Mouse (Mus musculus) forebrain, embryonic 11.5 days (tissue): ENCODE data around the gene Cmpk2. TPM values are rescaled to one million over a fixed set of nuclear protein-coding genes. Genes with fewer than 3 reads are reported as not detected.
A peak's percentile ranks its signal among the peaks of the same experiment; 100 is the strongest.
"Not testable (repeated sequence)": the region's sequence is repeated elsewhere in the genome, so short reads cannot be mapped to it uniquely, and the experiment has no call there.

Source experiments
- ATAC-seq: fragments of 200-750 bp; cut with Nextera tagmentation; replicated peaks from 2 replicates; pipeline ENCODE4 v1.8.0; 2017; ENCODE audit warnings: moderate TSS enrichment; ENCODE audit not compliant: low FRiP score
- DNase-seq: peaks from one replicate; pipeline ENCODE4 v3.0.0-alpha.2; 2017; ENCODE audit warnings: low spot score
- H3K27ac ChIP-seq: fragments of 300-500 bp; sonication (generic); 2 replicates; pipeline ENCODE4 v1.5.1; 2014; ENCODE audit warnings: low read depth, low read length
- H3K27me3 ChIP-seq: fragments of 300-500 bp; sonication (generic); 2 replicates; pipeline ENCODE4 v1.6.1; 2014; ENCODE audit warnings: mild to moderate bottlenecking, low read length, mixed read lengths; ENCODE audit not compliant: control insufficient read depth, insufficient read depth
- H3K36me3 ChIP-seq: fragments of 300-500 bp; sonication (generic); 2 replicates; pipeline ENCODE4 v1.6.1; 2014; ENCODE audit warnings: mild to moderate bottlenecking, low read length, moderate library complexity, mixed read lengths; ENCODE audit not compliant: control insufficient read depth, insufficient read depth
- H3K4me1 ChIP-seq: fragments of 300-500 bp; sonication (generic); replicated peaks from 2 replicates; pipeline ENCODE4 v1.6.1; 2014; ENCODE audit warnings: low read length, mixed read lengths; ENCODE audit not compliant: control insufficient read depth, insufficient read depth
- H3K4me2 ChIP-seq: fragments of 300-500 bp; sonication (generic); 2 replicates; pipeline ENCODE4 v1.6.1; 2014; ENCODE audit warnings: low read depth, mild to moderate bottlenecking, low read length, moderate library complexity, mixed read lengths; ENCODE audit not compliant: severe bottlenecking
- H3K4me3 ChIP-seq: fragments of 300-500 bp; sonication (generic); 2 replicates; pipeline ENCODE4 v1.5.1; 2014; ENCODE audit warnings: low read depth, low read length
- H3K9ac ChIP-seq: fragments of 300-500 bp; sonication (generic); 2 replicates; pipeline ENCODE4 v1.6.1; 2014; ENCODE audit warnings: low read length
- H3K9me3 ChIP-seq: fragments of 300-500 bp; sonication (generic); 2 replicates; pipeline ENCODE4 v1.6.1; 2016; ENCODE audit warnings: low read length, mixed read lengths; ENCODE audit not compliant: control insufficient read depth
- WGBS: fragments of 180-500 bp; shearing (Covaris S2); extraction: QIAGEN DNeasy Blood & Tissue Kit; methylation state at CpG from one replicate; pipeline ENCODE4 v1.1.7; 2014; 5-methylcytosine and 5-hydroxymethylcytosine counted together
- polyA plus RNA-seq: library from polyadenylated mRNA; unstranded; fragments of >200 nt; fragmentation: Nextera tagmentation; extraction: Ambion mirVana; gene quantifications from 2 replicates; pipeline ENCODE4 v1.2.1, GENCODE M21; 2014

The Cmpk2 gene
- 7.4 TPM in 2 replicates for polyA plus RNA-seq

- WGBS: under 1% methylated on average over 69 of the region's 69 CpGs
- no peaks in the 10 kb centered on the region; the same call in 1 of the 2 replicates for H3K4me1 ChIP-seq
- DNase-seq: peak; percentile 88
Measured at GRCm38 (mm10) chr12:26469098-26470041, at the start of gene Cmpk2. TSS of gene Cmpk2 (plus strand) at chr12:26469204.

DNA sequence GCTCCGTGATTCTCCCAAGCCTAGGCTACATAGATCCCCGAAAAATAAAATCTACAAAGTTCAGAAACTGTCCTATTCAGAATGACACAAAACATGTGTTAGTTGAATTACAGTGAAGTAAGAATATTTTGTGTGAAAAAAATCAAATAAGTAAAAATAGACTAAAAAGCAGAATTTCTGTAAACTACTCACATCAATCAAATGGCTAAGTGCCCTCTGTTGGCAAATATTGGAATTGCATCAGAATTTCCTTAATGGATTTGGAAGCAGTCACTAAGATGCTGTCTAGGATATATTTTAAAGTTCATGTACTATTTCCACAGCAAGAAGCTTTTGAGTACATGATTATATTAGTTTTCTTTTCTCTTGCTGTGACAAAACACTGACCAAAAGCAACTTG lies 44.2 kb upstream of the Cmpk2 start:
- WGBS: 92% methylated on average over 2 of the region's 2 CpGs
- ATAC-seq (no peak), DNase-seq (no peak)
- no peak overlapping the region for H3K4me3 ChIP-seq
- no peak overlapping the region for H3K4me2 ChIP-seq
- H3K36me3 ChIP-seq: no peaks in the 10 kb centered on the region
- H3K4me1 ChIP-seq: no peaks in the 10 kb centered on the region
- H3K27me3 ChIP-seq: no peaks in the 10 kb centered on the region
- H3K27ac ChIP-seq: no peak overlapping the region
- H3K9ac ChIP-seq: no peak overlapping the region
- no peaks in the 10 kb centered on the region for H3K9me3 ChIP-seq

More at GRCm38 (mm10) chr12:26469098-26470041, at the start of gene Cmpk2:
- peak within 1 kb of the TSS; percentile 64 for H3K4me3 ChIP-seq
- peak within 1 kb of the TSS; percentile 81 for H3K9ac ChIP-seq
- peak within 1 kb of the TSS; percentile 19; the same call in 1 of the 2 replicates for H3K27ac ChIP-seq
- peak; percentile 77 for ATAC-seq
- H3K27me3 ChIP-seq: no peaks in the 10 kb centered on the region
- no peaks in the 10 kb centered on the region for H3K36me3 ChIP-seq
- H3K4me2 ChIP-seq: peak within 1 kb of the TSS; percentile 100
- no peaks in the 10 kb centered on the region for H3K9me3 ChIP-seq

- H3K9me3 ChIP-seq, H3K4me3 ChIP-seq, H3K9ac ChIP-seq, H3K27me3 ChIP-seq, H3K4me2 ChIP-seq, H3K27ac ChIP-seq, H3K36me3 ChIP-seq, ATAC-seq, DNase-seq, H3K4me1 ChIP-seq: not testable (repeated sequence)
- WGBS: 93% methylated on average over 2 of the region's 2 CpGs
Measured at GRCm38 (mm10) chr12:26428771-26429170, 40.2 kb upstream of the Cmpk2 start.

- Histone ChIP-seq H3K4me3 (no peak overlapping the region), H3K9ac (no peak overlapping the region), H3K4me1 (no peaks in the 10 kb centered on the region), H3K36me3 (no peaks in the 10 kb centered on the region), H3K4me2 (no peak overlapping the region), H3K27me3 (no peaks in the 10 kb centered on the region), H3K9me3 (no peaks in the 10 kb centered on the region), H3K27ac (no peak overlapping the region)
- DNase-seq: no peak
- ATAC-seq: no peak
- 91% methylated on average over 4 of the region's 4 CpGs for WGBS
Measured at GRCm38 (mm10) chr12:26436334-26436733, 32.7 kb upstream of the Cmpk2 start.

DNA sequence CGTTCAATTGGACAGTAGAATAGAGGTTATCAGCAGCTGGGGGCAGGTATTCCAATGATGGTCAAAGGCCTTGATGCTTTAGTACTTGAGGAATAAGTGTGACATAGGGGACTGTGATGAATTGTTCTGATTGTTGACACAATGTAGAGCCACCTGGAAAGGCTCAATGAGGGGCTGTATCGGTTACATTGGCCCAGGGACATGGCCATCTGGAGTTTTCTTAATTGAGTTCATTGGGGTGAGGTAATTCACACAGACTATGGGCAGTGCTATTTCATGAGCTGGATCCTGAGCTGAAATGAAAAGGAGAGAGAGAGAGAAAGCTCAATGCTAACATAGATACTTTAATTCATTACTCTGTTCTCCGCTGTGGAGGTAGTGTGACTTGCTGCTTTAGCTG lies 31.1 kb upstream of the Cmpk2 start:
- ATAC-seq (no peak), DNase-seq (no peak)
- Histone ChIP-seq H3K4me3 (no peak overlapping the region), H3K9ac (no peak overlapping the region), H3K4me1 (no peaks in the 10 kb centered on the region), H3K27me3 (no peaks in the 10 kb centered on the region), H3K36me3 (no peaks in the 10 kb centered on the region), H3K4me2 (no peak overlapping the region), H3K27ac (no peak overlapping the region), H3K9me3 (no peaks in the 10 kb centered on the region)
- WGBS: 78% methylated on average over 3 of the region's 3 CpGs

DNA sequence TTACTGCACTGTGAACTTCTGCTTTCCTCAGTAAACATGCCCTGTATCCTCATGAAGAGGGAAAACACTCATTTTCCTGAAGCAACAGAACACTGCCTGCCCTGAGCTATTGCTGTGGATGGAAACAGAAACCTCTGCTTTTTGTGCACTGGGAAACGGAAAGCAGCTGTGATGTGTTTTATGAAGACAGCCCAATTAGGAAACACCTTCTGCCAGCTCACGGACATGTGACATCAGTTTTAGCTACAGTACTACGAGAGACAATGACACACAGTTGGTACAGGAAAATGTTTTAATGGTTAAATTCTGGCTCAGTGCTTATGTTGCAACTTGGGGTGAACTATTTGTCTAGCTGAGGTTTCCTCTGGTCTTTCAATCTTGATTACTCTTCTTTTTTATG lies 29.6 kb upstream of the Cmpk2 start:
- 79% methylated on average over 3 of the region's 3 CpGs for WGBS
- no peaks in the 10 kb centered on the region for H3K27me3 ChIP-seq

DNA sequence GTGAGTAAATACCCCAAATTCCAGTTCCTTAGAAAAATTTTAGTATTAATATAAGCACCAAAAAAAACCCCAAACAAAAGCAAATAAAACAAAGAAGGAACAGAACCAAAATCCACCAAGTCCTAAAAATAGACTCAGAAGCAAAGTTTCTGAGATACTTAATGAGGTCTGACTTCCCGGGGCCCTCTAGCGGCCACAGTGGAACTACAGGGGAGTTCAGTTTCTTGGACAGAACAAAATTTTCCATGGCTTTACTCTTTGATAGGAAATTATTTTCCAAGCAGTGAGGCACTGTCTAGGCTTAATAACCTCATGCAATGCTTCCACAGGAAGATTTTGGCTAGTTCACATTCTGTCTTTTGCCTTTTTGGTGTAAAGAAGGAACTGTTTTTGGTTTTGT lies 24.9 kb upstream of the Cmpk2 start:
- H3K36me3 ChIP-seq: no peaks in the 10 kb centered on the region
- 2% methylated on average over 2 of the region's 2 CpGs for WGBS
- H3K4me1 ChIP-seq: no peaks in the 10 kb centered on the region
- DNase-seq (peak; percentile 80), ATAC-seq (no peak)
- H3K9ac ChIP-seq: no peak overlapping the region
- H3K27me3 ChIP-seq: no peaks in the 10 kb centered on the region
- H3K4me3 ChIP-seq: no peak overlapping the region
- no peak overlapping the region for H3K4me2 ChIP-seq
- no peak overlapping the region for H3K27ac ChIP-seq
- no peaks in the 10 kb centered on the region for H3K9me3 ChIP-seq

More for the DNA sequence above, 29.6 kb upstream of the Cmpk2 start:
- no peaks in the 10 kb centered on the region for H3K9me3 ChIP-seq
- no peak overlapping the region for H3K9ac ChIP-seq
- H3K36me3 ChIP-seq: no peaks in the 10 kb centered on the region
- no peak overlapping the region for H3K27ac ChIP-seq
- H3K4me3 ChIP-seq: no peak overlapping the region
- H3K4me1 ChIP-seq: no peaks in the 10 kb centered on the region
- H3K4me2 ChIP-seq: no peak overlapping the region
- DNase-seq: peak; percentile 18
- ATAC-seq: no peak

- WGBS: 91% methylated on average over 2 of the region's 2 CpGs
- Histone ChIP-seq H3K27me3 (no peaks in the 10 kb centered on the region), H3K4me1 (no peaks in the 10 kb centered on the region), H3K27ac (no peak overlapping the region), H3K9me3 (no peaks in the 10 kb centered on the region), H3K4me2 (no peak overlapping the region), H3K9ac (no peak overlapping the region), H3K36me3 (no peaks in the 10 kb centered on the region), H3K4me3 (no peak overlapping the region)
- no peak for ATAC-seq
- DNase-seq: peak; percentile 28
Measured at GRCm38 (mm10) chr12:26444511-26444910, 24.5 kb upstream of the Cmpk2 start.
